Mouse (Mus musculus): Measurements from ENCODE around the gene Ddrgk1. TPM values are rescaled to one million over a fixed set of nuclear protein-coding genes. Genes with fewer than 3 reads are reported as not detected.
"Not testable (repeated sequence)": the region's sequence is repeated elsewhere in the genome, so short reads cannot be mapped to it uniquely, and the experiment has no call there.

The Ddrgk1 gene
- polyA plus RNA-seq, 1 experiment = 47.8 TPM

DNA sequence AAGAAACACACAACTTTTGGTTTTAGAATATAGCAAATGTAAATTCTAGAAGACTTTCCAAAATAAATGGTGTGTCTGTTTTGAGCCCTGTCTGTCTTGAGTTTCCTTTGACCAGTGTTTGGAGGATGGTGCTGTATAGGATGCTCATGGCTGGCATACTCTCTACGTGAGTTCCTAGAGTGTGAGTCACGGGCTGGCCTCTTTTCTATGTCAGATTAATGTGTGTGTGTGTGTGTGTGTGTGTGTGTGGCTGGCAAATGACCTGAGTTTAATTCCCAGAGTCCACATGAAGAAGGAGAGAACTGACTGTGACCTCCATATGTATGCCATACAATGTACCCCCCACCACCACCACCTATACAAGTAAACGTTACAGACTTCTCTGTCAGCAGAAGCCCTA, 17.1 kb upstream of the Ddrgk1 start:
- TF ChIP-seq POLR2A (IDR thresholded peaks at IDR 0.05; ENCODE audit: borderline replicate concordance, extremely low read depth, insufficient read depth, insufficient read length, poor library complexity, severe bottlenecking) (no peak), CTCF (IDR thresholded peaks at IDR 0.05; ENCODE audit: borderline replicate concordance, extremely low read depth, insufficient read depth, insufficient read length) (no peak)
- no peak for DNase-seq (ENCODE audit: low read depth)

DNA sequence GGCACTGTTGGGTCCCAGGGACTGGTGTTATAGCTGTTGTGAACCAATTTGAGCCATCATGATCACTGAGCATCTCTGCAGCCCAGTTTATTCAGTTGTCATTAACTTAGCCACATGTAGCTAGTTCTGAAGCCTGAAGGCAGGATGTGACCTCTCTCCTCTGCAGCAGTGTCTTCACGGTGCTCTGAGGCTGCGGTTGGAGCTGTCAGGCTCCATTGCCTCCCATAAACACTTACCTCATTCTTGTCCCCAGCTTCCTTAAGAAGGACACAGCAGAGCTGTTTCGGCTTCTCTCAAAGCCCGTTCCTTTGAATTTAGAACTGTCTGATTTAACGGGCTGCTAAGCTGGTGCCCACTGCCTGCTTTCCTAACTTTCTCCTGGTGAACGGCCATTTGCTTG, 15.4 kb upstream of the Ddrgk1 start:
- TF ChIP-seq CTCF (IDR thresholded peaks at IDR 0.05; ENCODE audit: borderline replicate concordance, extremely low read depth, insufficient read depth, insufficient read length) = no peak
- TF ChIP-seq POLR2A (IDR thresholded peaks at IDR 0.05; ENCODE audit: borderline replicate concordance, extremely low read depth, insufficient read depth, insufficient read length, poor library complexity, severe bottlenecking) = no peak
- no peak for DNase-seq (ENCODE audit: low read depth)

GRCm38 (mm10) chr2:130679154-130679553, 14.7 kb upstream of the Ddrgk1 start:
- TF ChIP-seq POLR2A (IDR thresholded peaks at IDR 0.05; ENCODE audit: borderline replicate concordance, extremely low read depth, insufficient read depth, insufficient read length, poor library complexity, severe bottlenecking) = no peak
- no peak for TF ChIP-seq CTCF (IDR thresholded peaks at IDR 0.05; ENCODE audit: borderline replicate concordance, extremely low read depth, insufficient read depth, insufficient read length)
- no peak for DNase-seq (ENCODE audit: low read depth)

- TF ChIP-seq POLR2A (IDR thresholded peaks at IDR 0.05; ENCODE audit: borderline replicate concordance, extremely low read depth, insufficient read depth, insufficient read length, poor library complexity, severe bottlenecking) (no peak), CTCF (IDR thresholded peaks at IDR 0.05; ENCODE audit: borderline replicate concordance, extremely low read depth, insufficient read depth, insufficient read length) (no peak)
- DNase-seq (ENCODE audit: low read depth) = no peak
These were observed 12.8 kb upstream of the Ddrgk1 start for GRCm38 (mm10) chr2:130677211-130677610.

GRCm38 (mm10) chr2:130667559-130667958, 3.1 kb upstream of the Ddrgk1 start, which contains the start of gene Itpa:
Gene Itpa, plus strand, starts transcription at chr2:130667610.
- TF ChIP-seq POLR2A (IDR thresholded peaks at IDR 0.05; ENCODE audit: borderline replicate concordance, extremely low read depth, insufficient read depth, insufficient read length, poor library complexity, severe bottlenecking) (no peak), CTCF (IDR thresholded peaks at IDR 0.05; ENCODE audit: borderline replicate concordance, extremely low read depth, insufficient read depth, insufficient read length) (peak; percentile 62)
- peak; percentile 96 for DNase-seq (ENCODE audit: low read depth)

DNA sequence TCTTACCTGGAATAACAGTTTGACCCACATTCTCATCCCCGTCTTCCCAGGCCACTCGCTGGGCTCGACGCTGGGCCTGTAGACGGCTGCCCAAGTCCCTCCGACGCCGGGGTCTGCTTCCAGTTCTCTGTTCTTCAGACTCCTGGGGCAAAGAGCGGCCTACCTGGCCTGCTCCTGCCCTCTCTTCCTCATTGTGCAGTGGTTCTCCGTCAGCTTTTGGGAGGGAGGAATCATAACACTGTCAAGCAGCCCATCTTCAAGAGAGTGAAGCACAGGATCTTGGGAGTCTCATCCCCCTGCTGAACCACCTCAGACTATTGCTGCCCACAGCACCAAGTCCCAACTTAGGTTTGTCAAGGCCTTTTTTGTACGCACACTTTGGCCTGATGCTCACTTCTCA, 1.1 kb downstream of the Ddrgk1 start:
- TF ChIP-seq POLR2A (IDR thresholded peaks at IDR 0.05; ENCODE audit: borderline replicate concordance, extremely low read depth, insufficient read depth, insufficient read length, poor library complexity, severe bottlenecking) (no peak), CTCF (IDR thresholded peaks at IDR 0.05; ENCODE audit: borderline replicate concordance, extremely low read depth, insufficient read depth, insufficient read length) (no peak)
- DNase-seq (ENCODE audit: low read depth) = no peak

GRCm38 (mm10) chr2:130658530-130658929, 5.9 kb downstream of the Ddrgk1 start:
- TF ChIP-seq CTCF (IDR thresholded peaks at IDR 0.05; ENCODE audit: borderline replicate concordance, extremely low read depth, insufficient read depth, insufficient read length) (no peak), POLR2A (IDR thresholded peaks at IDR 0.05; ENCODE audit: borderline replicate concordance, extremely low read depth, insufficient read depth, insufficient read length, poor library complexity, severe bottlenecking) (no peak)
- no peak for DNase-seq (ENCODE audit: low read depth)

GRCm38 (mm10) chr2:130657541-130657940, 6.9 kb downstream of the Ddrgk1 start:
- no peak for DNase-seq (ENCODE audit: low read depth)
- TF ChIP-seq CTCF (IDR thresholded peaks at IDR 0.05; ENCODE audit: borderline replicate concordance, extremely low read depth, insufficient read depth, insufficient read length) = no peak
- TF ChIP-seq POLR2A (IDR thresholded peaks at IDR 0.05; ENCODE audit: borderline replicate concordance, extremely low read depth, insufficient read depth, insufficient read length, poor library complexity, severe bottlenecking) = no peak

DNA sequence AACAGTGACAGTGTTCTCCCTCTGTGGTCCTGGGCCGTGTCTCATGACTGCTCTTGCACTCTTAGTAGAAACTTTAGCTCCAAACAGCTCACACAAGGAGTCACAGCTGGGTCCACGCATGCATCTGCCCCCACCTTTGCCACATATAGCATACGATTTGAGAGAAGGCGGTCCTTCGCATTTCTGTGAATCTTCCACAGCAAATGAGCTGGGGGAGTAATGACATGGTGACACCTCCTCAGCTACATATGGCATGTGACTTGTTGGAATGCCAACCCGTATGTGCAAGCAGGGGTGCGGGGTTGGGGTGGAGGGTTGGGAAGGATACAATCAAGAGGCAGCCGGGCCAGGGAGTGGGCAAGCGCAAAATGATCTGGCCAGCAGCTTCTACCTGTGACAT, 7.9 kb downstream of the Ddrgk1 start:
- no peak for DNase-seq (ENCODE audit: low read depth)
- TF ChIP-seq CTCF (IDR thresholded peaks at IDR 0.05; ENCODE audit: borderline replicate concordance, extremely low read depth, insufficient read depth, insufficient read length) (no peak), POLR2A (IDR thresholded peaks at IDR 0.05; ENCODE audit: borderline replicate concordance, extremely low read depth, insufficient read depth, insufficient read length, poor library complexity, severe bottlenecking) (no peak)

- TF ChIP-seq POLR2A (IDR thresholded peaks at IDR 0.05; ENCODE audit: borderline replicate concordance, extremely low read depth, insufficient read depth, insufficient read length, poor library complexity, severe bottlenecking) = no peak
- TF ChIP-seq CTCF (IDR thresholded peaks at IDR 0.05; ENCODE audit: borderline replicate concordance, extremely low read depth, insufficient read depth, insufficient read length) = no peak
- no peak for DNase-seq (ENCODE audit: low read depth)
These were observed 8.7 kb downstream of the Ddrgk1 start for GRCm38 (mm10) chr2:130655660-130656339.

GRCm38 (mm10) chr2:130653760-130654159, 10.7 kb downstream of the Ddrgk1 start:
- TF ChIP-seq CTCF (IDR thresholded peaks at IDR 0.05; ENCODE audit: borderline replicate concordance, extremely low read depth, insufficient read depth, insufficient read length) = no peak
- TF ChIP-seq POLR2A (IDR thresholded peaks at IDR 0.05; ENCODE audit: borderline replicate concordance, extremely low read depth, insufficient read depth, insufficient read length, poor library complexity, severe bottlenecking) = no peak
- no peak for DNase-seq (ENCODE audit: low read depth)

- no peak for TF ChIP-seq CTCF (IDR thresholded peaks at IDR 0.05; ENCODE audit: borderline replicate concordance, extremely low read depth, insufficient read depth, insufficient read length)
- no peak for TF ChIP-seq POLR2A (IDR thresholded peaks at IDR 0.05; ENCODE audit: borderline replicate concordance, extremely low read depth, insufficient read depth, insufficient read length, poor library complexity, severe bottlenecking)
These were observed 11.2 kb downstream of the Ddrgk1 start for GRCm38 (mm10) chr2:130653303-130653702.

DNA sequence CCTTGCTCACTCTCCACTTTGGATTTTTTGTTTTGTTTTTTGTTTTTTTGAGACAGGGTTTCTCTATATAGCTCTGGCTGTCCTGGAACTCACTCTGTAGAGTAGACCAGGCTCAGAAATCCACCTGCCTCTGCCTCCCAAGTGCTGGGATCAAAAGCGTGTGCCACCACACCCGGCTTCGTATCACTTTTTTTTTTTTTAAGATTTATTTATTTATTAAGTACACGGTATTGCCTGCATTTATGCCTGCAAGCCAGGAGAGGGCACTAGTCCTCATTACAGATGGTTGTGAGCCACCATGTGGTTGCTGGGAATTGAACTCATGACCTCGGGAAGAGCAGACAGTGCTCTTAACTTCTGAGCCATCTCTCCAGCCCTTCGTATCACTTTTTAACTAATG, 15.4 kb downstream of the Ddrgk1 start:
- DNase-seq (ENCODE audit: low read depth) = not testable (repeated sequence)

More at GRCm38 (mm10) chr2:130653303-130653702, 11.2 kb downstream of the Ddrgk1 start:
- no peak for DNase-seq (ENCODE audit: low read depth)
